Mouse (Mus musculus): ENCODE measurements at regions not wholly inside any gene's neighbourhood (a gene's known extent, or its start where the extent isn't known, plus 50 kb on each side); places are given as distances from the start of the nearest gene placed in this dataset.

DNA sequence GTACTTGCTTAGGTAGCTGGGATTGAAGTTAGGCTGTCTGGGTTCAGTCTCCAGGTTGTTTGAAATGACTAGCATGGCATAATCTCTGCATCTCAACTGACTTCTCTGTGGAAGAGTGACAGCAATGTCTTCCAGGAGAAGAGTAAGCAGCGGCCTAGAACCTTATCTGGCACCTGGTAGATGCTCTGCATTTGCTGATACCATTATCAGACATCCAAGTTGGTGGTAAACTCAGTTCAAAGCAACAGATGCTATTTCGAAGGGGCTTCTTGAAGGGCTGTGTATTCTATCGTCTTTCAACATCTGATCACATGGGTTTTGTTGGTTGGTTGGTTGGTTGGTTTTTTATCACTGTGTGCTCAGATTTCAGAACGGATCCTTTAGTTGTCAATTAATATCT, 424.7 kb upstream of the Adgrl2 start:
- no peak for DNase-seq

DNA sequence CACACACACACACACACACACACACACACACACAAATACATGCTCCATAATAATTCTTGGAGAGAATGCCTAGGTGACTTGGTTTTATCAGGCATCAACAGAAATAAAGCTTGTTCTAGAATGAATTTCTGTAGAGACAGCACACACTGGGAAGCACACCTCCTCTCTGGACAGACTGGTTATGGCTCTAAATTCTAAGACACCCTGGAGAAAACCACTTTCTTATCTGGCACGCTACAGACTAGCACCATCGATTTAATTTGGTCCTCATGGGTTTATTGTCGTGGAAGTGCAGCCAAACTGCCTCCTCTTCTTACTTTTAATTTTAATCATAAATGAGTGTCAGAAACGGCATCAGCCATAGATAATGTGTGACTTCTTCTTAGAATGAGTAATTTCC, 422.8 kb upstream of the Adgrl2 start:
- no peak for DNase-seq

DNA sequence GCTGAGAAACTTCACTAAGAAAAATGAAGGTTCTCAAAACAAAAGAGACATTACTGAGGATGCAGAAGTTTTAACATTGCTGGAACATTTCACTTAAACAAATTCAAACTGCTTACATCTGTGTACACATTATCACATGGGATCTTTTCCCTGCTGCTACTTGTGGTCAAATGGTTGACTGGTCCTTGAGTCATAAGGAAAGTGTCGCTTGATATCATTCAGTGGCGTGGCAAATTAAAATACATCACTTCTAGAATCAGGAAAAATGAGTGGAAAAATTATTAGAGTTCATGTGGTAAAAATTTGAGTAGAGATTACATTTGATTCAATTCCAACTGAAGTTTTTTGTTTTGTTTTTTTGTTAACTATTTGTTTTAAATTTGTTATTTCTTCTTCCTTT, 420.2 kb upstream of the Adgrl2 start:
- no peak for DNase-seq

DNA sequence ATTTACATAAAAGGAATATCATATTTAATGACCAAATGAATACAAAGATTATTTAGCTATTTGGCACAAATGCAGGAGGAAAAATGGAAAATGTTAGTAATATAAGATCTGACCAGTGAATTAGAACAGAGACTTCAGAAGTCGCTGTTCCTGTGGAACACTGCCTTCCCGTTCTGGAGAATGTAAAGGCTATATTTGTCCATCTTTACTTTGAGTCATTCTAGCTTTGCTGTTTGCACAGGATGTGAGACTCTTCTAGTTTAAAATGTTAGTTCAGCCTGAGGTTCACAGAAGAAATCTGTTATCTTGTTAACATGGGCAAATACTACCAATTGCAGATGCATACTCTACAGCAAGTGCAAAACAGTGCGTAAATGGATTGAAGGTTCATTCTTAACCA, 418.5 kb upstream of the Adgrl2 start:
- DNase-seq, result no peak

DNA sequence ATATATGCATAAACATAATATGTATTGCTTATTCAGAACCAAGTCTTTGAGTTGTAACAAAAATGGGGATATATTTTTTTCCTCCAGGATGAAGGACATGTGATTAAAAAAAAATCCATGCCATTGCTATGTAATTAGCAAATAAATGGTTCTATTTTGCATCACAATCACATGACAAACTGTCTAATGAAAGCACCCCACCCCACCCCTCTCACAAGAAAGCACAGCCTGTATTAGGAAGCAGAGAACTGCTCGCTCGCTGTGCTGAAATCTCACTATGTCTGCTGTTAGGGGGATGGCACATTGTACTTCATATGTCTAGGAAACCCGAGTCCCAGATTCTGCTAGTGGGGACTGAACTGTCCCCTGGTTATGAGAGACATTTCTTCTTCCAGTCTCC, 415.5 kb upstream of the Adgrl2 start:
- DNase-seq, result no peak

DNA sequence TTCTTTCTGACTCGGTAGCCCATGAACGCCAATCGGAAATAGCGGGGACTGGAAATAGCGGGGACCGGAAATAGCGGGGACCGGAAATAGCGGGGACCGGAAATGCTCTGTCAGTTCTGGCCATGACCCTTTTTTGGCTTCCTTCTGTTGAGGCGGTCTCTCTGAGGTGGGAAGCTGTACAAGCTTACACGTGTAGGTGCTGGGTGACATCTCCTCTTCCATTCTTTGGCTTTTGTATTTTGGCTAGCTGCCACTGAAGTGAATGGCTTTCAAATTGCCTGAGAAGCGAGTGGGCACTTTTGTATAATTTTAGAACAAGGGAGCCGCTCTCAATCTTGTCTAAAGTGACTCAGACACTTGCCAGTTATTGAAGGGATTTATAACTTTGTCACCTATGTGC, 414.3 kb upstream of the Adgrl2 start:
- DNase-seq, result no peak

DNA sequence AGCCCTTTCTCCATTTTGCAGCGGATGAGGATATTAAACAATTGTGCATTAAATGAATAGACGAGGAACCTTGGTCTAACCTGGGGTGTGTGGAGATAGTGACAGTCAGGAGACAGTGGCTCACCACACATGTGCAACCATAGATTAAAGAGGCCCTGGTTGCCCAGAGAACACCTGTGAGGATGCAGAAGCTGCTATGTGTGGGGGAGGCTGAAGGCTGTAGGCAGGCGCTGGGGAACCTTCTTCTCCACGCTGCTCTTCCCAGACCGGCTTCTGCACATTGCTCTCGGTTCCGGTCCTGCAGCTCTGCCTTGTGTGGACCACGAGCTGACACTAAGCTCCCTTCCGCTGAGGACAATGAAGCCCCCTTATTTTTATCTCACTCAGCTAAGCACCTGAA, 412.1 kb upstream of the Adgrl2 start:
- DNase-seq, result no peak

DNA sequence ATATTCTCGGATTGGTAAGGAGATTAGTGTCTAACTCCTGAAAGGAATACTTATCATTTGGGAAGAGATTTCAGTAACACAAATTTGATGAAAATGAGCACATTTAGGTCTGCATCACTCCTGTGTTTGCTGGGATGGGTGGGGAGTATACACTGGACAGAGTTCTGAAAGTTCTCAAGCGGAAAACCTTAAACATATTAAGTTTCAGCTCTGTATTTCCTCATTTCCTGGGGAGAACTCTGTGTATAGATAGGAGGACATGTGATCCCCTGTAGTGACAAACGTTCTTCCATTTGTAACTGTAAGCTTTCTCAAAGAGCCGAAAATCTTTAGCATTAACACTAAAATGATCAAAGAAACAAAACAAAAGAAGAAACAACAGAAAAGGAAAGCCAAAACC, 404.7 kb upstream of the Adgrl2 start:
- DNase-seq, result no peak

DNA sequence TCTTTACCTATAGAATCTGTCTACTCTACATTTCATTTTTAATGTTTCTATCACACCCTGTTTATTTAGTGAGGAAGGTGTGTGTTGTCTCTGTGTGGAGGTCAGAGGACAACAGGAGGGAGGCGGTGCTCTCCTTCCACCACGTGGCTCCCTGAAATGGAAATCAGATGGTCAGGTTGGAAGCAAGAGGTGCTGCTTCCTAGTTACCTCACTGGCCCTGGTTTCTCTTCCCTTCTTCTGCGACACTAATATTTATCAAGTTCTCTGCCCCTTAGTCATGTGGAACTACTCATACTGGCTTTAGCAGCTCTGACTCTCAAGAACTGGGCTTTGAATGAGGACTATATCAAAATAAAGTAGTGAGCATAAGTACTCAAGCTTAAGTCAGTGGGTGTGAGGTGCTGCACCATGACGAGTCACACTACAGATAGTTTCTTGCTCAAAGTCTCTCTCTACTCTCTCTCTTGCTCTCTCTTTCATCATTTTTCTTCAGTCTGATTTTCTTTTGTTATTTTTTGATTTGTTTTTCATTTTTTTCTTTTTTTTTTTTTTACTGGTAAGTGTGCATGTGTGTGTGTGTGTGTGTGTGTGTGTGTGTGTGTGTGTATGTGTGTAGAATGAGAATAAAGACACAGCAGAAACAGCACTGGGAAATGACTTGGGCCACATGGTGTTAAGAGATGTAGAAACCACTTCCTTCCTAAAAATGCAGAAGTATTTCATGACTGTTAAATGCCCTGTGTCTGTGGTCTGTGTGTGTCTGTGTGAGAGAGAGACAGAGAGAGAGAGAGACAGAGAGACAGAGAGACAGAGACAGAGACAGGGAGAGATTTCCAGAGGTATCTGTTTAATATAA, 403.2 kb upstream of the Adgrl2 start:
- DNase-seq, result no peak

DNA sequence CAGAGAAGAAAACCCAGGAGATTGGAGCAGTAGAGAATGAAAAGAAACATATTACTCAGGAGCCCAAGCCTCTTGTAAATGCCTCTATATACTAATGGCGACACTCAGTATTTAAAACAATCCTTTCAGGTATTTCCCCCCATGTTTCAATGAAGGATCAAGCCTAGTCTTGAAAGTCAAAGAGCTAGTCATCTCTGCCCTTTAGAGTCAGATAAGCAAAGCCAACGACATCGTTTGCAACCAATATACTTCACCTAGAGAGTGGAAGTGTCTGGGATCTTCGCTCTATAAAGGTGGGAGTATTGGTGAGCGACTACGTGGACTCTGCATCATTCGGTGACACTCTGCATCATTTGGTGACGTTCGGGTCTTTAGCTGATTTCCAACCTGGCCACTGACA, 401.8 kb upstream of the Adgrl2 start:
- no peak for DNase-seq

DNA sequence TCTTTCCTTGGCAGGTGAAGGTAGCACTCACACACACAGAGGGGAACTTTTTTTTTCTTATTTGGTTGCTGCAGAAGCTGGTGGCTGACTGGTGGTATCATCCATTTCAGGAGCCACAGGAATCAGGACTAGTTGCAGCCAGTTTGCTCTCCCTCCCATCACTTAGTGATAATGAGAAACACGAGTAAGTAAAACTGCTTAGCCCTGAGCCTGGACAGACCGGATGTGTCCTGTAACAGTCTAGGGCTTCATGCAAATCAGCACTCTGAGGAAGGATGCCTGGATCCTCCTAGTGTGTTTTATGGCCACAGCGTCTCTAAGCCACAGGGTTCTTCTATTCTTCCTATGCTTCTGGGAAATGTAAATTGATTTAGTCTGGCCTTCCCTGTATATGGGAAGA, 397.2 kb upstream of the Adgrl2 start:
- no peak for DNase-seq

DNA sequence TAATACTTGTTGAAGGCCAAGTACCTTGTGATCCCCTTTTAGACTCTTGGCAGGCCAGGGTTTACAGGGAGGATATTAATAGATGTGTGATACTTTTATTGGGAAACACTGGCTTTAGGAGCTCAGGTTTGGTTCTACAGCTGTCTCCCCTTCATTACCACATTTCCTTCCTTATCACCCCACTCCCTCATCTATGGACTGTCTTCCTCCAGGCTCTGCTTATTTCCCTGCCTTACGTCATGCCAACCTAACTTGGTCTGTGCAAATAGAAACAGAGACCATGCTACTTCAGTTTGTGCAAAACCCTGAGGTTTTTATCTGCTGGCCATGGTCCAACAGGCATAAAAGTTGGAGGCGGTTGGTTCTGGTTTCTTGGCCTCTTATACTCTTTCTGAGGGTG, 395.7 kb upstream of the Adgrl2 start:
- DNase-seq, result no peak

DNA sequence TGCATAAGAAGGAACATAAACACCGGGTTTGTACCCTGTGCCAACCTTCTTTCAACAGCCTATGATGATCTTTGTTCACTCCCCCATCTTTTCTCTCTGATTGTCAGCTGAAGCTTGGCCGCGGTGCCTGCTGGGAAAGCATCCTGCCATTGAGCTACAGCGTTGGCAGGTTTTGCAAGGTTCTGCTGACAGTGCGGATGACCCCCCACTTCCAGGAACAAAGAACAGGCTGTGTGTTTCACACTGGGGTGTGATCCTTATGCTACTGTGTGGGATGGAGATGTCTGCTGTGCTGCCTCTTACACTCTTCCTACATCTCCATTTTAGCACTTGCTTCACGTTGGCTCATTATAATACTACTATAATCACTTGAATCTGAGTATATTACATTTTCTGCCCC, 395.0 kb upstream of the Adgrl2 start:
- DNase-seq, result no peak

DNA sequence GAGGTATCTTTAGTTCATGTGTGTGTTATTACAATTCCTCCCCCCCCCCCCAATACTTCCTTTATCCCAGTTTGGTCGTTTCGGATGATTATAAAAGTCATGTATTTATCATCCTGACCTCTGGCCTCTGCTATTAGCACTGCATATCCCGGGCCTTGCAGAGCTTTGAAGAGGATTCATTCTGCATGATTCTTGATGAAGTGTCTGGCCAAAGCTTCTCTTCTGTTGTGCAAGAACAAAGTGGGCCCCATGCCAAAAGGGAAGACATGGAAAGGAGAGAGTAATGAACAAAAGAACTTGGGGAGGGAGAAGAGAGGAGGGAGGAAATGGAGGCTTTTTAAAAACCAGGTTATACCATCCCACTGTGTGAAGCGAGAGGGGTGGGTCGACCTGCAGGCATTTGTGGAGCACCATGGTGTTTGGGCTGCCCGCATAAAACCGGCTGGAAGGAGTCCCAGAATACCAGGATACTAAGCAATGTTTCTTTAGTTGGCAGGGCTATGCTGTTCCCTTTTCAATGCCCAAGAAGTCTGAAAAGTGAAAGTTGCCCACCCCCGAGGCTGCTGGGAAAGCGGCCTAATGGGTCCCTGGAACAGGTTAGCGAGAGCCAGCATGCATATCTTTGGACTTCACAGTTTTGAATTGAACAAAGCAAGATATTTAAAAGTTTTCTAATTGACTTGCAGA, 391.3 kb upstream of the Adgrl2 start:
- DNase-seq, result no peak

DNA sequence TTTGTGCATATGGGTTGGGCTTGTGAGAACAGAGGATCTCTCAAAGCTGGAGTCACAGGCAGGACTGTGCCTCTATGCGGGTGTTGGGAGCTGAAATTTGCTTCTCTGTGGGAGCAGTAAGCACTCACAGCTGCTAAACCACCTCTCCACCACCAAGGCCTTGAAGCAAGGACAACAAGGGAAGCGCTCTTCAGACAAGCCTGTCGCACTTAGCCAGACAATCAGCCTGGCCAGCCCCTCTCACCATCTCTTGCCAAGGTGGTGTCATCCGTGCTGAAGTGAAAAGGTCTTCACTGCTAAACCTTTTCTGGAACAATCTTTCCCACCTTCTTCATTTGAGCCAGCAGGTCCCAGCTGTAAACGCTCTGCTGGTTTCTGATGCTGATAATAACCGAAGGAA, 390.7 kb upstream of the Adgrl2 start:
- DNase-seq, result no peak

DNA sequence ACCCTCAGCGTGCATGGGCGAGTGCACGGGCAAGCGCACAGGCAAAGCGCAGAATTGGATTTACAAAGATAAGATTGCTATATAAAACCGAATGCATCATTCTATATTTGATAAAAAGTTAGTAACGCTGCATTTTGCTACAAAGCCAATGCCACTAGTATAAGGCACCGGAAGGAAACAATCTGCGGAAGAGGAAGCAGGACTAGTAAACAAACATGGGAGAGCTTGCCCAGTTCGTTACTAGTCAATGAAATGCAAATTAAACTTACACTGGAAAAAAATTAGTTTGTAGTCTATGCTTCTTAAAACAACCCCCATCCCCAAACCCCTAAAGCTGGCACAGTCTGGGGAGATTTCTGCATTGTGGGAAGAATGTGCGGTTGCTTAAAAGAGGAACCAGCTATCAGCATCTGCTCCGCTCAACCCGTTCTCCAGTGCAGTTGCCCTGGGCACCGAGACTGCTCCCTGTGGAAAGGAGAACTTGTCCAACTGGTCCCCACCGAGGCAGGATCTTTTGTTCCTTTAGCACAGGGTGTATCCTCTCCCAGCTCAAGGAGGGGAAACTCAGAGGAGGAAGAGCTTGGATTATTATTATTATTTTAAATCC, 389.6 kb upstream of the Adgrl2 start:
- no peak for DNase-seq

DNA sequence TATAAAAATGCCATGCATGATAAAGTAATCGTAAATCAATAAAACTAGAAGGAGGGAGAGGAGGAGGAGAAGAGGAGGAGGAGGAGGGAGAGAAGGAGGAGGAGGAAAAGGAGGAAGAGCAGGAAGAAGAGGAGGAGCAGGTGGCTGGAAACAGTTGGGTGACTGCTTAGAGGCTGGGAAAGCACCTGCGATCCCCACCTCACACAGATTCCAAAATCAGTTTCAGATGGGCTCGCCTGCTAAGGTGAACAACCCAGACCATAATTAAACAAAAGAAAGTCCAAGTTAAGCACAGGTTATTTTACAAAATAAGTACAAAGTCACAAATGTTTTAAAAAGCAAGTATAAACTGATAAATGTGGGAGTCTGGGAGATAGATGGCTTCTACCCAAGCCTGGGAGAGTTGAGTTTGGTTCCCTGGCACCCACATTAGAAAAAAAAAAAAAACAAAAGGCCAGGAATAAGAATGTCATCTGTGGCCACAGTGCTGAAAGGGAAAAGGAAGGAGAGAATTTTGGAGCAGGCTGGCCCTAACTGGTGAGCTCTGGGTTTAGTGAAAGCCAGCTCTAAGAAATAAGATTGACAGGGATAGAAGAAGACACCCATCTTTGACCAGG, 389.0 kb upstream of the Adgrl2 start:
- no peak for DNase-seq

DNA sequence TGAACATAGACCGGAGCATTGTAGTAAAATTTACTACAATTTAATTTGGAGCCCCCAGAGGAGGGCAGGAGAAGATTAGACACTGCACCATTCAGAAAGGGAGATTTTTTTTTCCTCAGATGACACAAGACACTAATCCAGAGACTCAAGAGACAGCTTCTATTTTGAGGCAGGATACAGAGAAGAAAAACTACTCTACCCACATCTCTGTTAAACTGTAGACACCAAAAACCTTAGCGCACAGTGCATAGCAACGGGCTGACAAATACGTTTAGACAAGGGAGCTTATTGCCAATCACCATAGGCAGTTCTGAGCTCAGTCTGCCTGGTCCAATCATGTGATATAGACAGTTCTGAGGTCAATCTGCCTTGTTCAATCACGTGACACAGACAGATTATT, 381.1 kb upstream of the Adgrl2 start:
- no peak for DNase-seq

DNA sequence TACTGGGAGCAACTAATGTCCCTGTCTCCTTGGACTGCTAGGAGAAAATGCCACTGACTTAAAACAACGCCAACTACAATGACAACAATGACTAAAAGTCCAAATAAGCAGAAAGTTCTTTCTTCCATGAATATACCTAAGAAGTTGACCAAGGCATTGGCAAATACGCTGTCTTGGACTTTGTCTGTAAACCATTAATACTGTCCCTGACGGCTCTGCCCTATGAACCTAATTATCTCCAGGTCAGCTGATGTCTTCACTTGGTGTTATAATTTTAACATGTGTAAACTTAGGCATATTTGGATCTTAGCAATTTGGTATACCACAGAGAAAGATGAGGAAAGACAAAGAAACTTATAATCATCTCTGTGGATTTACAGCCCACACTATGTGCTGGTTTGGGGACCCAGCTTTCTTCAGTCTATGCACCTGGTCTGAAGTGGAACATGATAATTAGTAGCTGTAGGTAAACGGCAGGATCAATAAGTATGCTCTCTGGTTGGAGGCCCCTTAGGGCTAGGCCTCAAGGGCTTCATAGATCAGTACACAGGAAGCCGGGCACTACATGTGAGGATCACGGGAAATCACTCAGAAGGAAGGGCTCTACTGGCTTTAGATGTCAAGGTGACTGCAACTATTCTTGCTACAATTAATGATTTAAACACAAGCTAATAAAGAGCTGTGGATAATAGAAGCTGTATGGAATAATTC, 380.3 kb upstream of the Adgrl2 start:
- DNase-seq, result no peak

DNA sequence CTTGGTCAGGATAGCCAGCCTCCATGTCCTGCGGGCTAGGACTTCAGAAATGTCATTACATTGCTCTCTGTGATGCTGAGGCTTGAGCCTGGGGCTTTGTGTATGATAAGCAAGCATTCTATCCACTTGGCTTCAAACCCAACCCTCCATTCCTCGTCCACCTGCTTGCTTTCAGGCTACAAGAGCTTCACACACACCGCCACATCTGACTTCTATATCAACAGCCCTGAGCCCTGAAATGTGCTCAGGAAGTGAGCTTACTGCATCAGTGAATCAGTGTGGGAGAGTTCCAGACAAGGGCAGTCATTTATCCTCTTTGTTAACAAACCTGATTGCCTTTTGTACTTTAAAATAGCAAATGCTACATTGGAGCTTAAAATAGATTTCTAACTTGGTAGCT, 377.5 kb upstream of the Adgrl2 start:
- DNase-seq, result no peak

DNA sequence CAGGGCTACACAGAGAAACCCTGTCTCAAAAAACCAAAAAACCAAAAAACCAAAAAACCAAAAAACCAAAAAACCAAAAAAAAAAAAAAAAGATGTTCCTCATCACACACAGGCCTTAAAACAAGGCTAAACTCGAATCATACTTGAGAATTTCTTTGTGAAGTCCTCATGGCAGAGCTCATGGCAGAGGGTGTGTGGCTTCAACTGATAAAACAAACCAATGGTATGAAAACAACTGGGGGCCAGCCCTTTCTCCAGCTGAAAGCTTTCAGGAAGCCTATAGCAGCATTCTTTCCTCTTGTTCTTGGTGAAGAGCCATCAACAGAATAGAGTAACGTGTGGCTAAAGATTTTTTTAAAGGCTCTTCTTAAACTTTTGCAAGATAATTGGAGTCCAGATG, 369.8 kb upstream of the Adgrl2 start:
- DNase-seq, result no peak

DNA sequence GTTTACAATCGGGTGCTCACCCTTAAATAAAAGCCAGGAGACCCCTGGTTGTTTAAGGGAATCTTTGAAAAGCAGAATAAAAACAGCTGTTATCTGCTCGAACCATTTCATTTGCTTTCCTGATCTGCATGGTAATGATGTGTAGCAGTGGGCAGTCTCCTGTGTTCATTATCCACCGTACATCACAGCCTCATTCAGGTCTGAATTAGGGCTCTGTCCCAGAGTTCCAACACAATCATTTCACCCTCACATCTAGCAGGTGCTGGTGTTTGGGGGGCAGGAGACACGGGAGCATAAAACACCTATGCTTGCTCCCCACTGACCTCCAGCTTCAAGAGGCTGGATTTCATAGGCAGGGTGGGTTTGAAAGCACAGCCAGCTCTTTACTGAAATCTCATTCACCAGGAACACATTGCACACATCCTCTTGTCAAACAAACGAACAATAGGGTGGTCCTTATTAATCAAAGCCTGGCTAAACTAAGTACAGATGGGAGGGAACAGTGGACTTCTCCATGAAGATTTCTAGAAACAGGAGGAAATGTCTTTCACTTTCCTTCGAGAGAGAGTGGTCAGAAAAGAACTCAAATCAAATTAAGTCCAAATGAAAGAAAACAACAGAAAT, 368.3 kb upstream of the Adgrl2 start:
- DNase-seq, result no peak
